Mouse (Mus musculus): ENCODE measurements around the gene Fam120b. TPM values are rescaled to one million over a fixed set of nuclear protein-coding genes. Genes with fewer than 3 reads are reported as not detected.

Gene Fam120b
- total and polyA plus RNA-seq, 3 experiments, result 17.2 to 19.5 (median 18.1) TPM

DNA sequence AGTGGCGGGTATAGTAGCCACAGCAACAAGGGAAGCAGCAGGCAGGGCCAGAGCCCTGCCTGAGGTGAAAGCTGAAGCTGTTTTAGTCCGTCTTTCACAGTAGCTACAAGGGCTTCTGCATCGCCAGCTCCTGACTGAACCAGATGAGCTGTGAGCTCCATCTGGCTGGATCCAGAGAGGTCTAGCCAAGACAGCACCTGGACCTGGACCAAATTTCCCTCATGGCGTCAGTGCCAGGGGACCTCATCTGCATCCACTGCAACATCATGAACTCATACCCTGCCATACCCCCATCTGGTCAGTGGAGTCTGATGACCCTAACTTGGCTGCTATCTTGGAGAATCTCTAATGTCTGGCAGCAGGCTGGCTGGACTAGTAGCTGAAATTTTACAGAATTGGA, 63.8 kb downstream of the Fam120b start:
- no peak overlapping the region for H3K4me2 ChIP-seq (ENCODE audit: insufficient read depth, low read depth, poor library complexity, severe bottlenecking)
- no peak overlapping the region for H3K9ac ChIP-seq (ENCODE audit: insufficient read depth, low read depth)
- in situ Hi-C loops (cut with MboI; ENCODE audit: low pct_ligation_motif_present, low pct_unique_long_range_greater_than_20kb, low sequenced_read_pairs) (no loop called here), dilution Hi-C loops (cut with MboI; ENCODE audit: extremely low pct_ligation_motif_present, extremely low pct_unique_long_range_greater_than_20kb, low sequenced_read_pairs) (no loop called here)
- TF ChIP-seq CHD1 (IDR thresholded peaks at IDR 0.05; ENCODE audit: low read depth, low read length) (no peak), IRF4 (IDR thresholded peaks at IDR 0.05; ENCODE audit: low read depth, low read length) (no peak), POLR2A (IDR thresholded peaks at IDR 0.05; ENCODE audit: low read depth, low read length) (no peak)
- no peak overlapping the region for H3K27ac ChIP-seq (ENCODE audit: insufficient read depth, low read depth)
- H3K27me3 ChIP-seq (replicated peaks), result no peaks in the 10 kb centered on the region
- DNase-seq (ENCODE audit: extremely low read depth), result no peak
- H3K36me3 ChIP-seq (replicated peaks in 1 of 2; ENCODE audit: control insufficient read depth in 1 of 2, insufficient read depth in 1 of 2, low read length in 1 of 2), result peaks cover 7 to 44% of the 10 kb centered on the region in 2 experiments
- H3K9me3 ChIP-seq (replicated peaks; ENCODE audit: low read length), result no peaks in the 10 kb centered on the region
- no peaks in the 10 kb centered on the region for H3K79me2 ChIP-seq (replicated peaks; ENCODE audit: control insufficient read depth, extremely low read depth, insufficient read depth, poor library complexity, severe bottlenecking)
- H3K4me1 ChIP-seq (ENCODE audit: control insufficient read depth in 1 of 2, insufficient read depth in 2 of 2), result peaks cover 0 to 15% of the 10 kb centered on the region in 2 experiments; a peak in 2 of 4 replicates
- H3K4me3 ChIP-seq (replicated peaks in 1 of 3; ENCODE audit: low read depth in 2 of 3, low read length in 2 of 3, poor library complexity in 1 of 3), result no peak overlapping the region

DNA sequence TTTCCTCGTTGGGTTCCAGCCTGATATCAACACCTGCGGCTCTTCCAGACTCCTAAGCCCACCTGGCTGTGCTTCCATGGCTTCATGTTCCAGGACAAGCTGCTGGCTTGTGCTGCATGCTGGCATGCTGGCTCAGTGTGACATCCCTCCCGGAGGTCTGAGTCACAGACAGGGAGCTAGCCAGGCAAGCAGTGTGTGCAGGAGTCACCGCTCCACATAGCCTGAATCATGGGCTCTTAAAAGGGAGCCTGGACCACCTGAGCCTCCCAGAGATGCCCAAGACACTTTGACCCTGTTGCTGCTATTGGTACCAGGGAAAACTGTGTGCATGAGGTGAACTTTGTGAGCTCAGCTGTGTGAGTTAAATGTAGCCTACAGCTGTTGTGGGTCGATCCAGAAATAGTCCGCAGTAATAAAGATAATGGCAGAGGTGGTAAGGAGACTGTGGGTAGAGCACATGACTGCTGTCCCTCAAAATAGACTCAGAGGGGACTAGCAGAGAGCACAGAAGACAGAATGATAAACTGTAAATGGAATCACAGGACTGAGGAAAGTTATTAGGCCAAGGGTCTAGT, 66.0 kb downstream of the Fam120b start:
- dilution Hi-C loops (cut with MboI; ENCODE audit: extremely low pct_ligation_motif_present, extremely low pct_unique_long_range_greater_than_20kb, low sequenced_read_pairs), result no loop called here
- in situ Hi-C loops (cut with MboI; ENCODE audit: low pct_ligation_motif_present, low pct_unique_long_range_greater_than_20kb, low sequenced_read_pairs), result no loop called here

DNA sequence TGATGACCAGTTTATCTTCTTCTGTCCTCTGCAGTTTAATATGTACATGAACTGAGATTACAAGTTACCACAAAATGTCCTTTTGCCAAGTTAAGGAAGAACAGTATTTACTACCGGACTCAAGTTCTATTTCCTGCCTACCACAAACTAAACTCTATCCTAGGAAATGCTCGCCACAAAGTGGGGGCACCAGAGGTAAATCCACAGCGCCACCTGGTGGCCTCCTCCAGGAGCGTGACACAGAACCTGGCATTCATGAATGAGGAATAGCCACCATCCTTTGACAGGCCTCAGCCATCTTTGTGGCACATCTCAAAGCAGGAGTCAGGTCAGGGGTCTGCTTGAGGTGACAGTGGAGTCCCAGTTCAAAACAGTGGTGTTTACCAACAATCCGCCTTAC, 71.7 kb downstream of the Fam120b start:
- dilution Hi-C loops (cut with MboI; ENCODE audit: extremely low pct_ligation_motif_present, extremely low pct_unique_long_range_greater_than_20kb, low sequenced_read_pairs), result no loop called here
- no peak overlapping the region for H3K27ac ChIP-seq (ENCODE audit: insufficient read depth, low read depth)
- no peaks in the 10 kb centered on the region for H3K9me3 ChIP-seq (replicated peaks; ENCODE audit: low read length)
- H3K4me2 ChIP-seq (ENCODE audit: insufficient read depth, low read depth, poor library complexity, severe bottlenecking), result no peak overlapping the region
- no peak overlapping the region for H3K9ac ChIP-seq (ENCODE audit: insufficient read depth, low read depth)
- H3K36me3 ChIP-seq (replicated peaks in 1 of 2; ENCODE audit: control insufficient read depth in 1 of 2, insufficient read depth in 1 of 2, low read length in 1 of 2), result peaks cover 20 to 56% of the 10 kb centered on the region in 2 experiments
- in situ Hi-C loops (cut with MboI; ENCODE audit: low pct_ligation_motif_present, low pct_unique_long_range_greater_than_20kb, low sequenced_read_pairs), result no loop called here
- H3K4me3 ChIP-seq (replicated peaks in 1 of 3; ENCODE audit: low read depth in 2 of 3, low read length in 2 of 3, poor library complexity in 1 of 3), result no peak overlapping the region
- no peaks in the 10 kb centered on the region for H3K79me2 ChIP-seq (replicated peaks; ENCODE audit: control insufficient read depth, extremely low read depth, insufficient read depth, poor library complexity, severe bottlenecking)
- peaks cover 0 to 3% of the 10 kb centered on the region in 2 experiments; a peak in 2 of 4 replicates for H3K4me1 ChIP-seq (ENCODE audit: control insufficient read depth in 1 of 2, insufficient read depth in 2 of 2)
- peak; percentile 71 for DNase-seq (ENCODE audit: extremely low read depth)
- TF ChIP-seq BHLHE40 (IDR thresholded peaks at IDR 0.05; ENCODE audit: low read depth, low read length), result no peak
- TF ChIP-seq POLR2A (IDR thresholded peaks at IDR 0.05; ENCODE audit: low read depth, low read length), result no peak
- TF ChIP-seq CTCF (conservative IDR thresholded peaks at IDR 0.05 in 1 of 2, IDR thresholded peaks at IDR 0.05 in 1 of 2; ENCODE audit: low read depth in 2 of 2, low read length in 2 of 2), result peak; percentile 87 to 88
- TF ChIP-seq IRF4 (IDR thresholded peaks at IDR 0.05; ENCODE audit: low read depth, low read length), result peak; percentile 20; the same call in 1 of the 2 replicates
- no peak for TF ChIP-seq MXI1 (IDR thresholded peaks at IDR 0.05; ENCODE audit: low read depth, low read length)
- 0 out of 2 replicates have a peak, but pooled peaks have one; percentile 23 for TF ChIP-seq MAX (IDR thresholded peaks at IDR 0.05; ENCODE audit: low read length)
- TF ChIP-seq ELF1 (IDR thresholded peaks at IDR 0.05; ENCODE audit: low read depth, low read length), result peak; percentile 42; the same call in 1 of the 2 replicates
- no peak for TF ChIP-seq POLR2AphosphoS2 (IDR thresholded peaks at IDR 0.05; ENCODE audit: low read depth, low read length)
- no peak for TF ChIP-seq USF1 (IDR thresholded peaks at IDR 0.05; ENCODE audit: low read depth, low read length)
- no peak for TF ChIP-seq GABPA (IDR thresholded peaks at IDR 0.05; ENCODE audit: insufficient replicate concordance, low read depth, low read length)
- no peak for TF ChIP-seq CHD2 (IDR thresholded peaks at IDR 0.05; ENCODE audit: low read length)
- TF ChIP-seq SMC3 (IDR thresholded peaks at IDR 0.05; ENCODE audit: low read depth, low read length), result peak; percentile 82
- TF ChIP-seq ZKSCAN1 (IDR thresholded peaks at IDR 0.05; ENCODE audit: borderline replicate concordance, low read depth, low read length), result no peak
- TF ChIP-seq UBTF (IDR thresholded peaks at IDR 0.05; ENCODE audit: low read depth, low read length), result no peak
- TF ChIP-seq HCFC1 (IDR thresholded peaks at IDR 0.05; ENCODE audit: low read depth, low read length), result no peak
- TF ChIP-seq ZC3H11A (IDR thresholded peaks at IDR 0.05; ENCODE audit: low read depth, low read length), result peak; percentile 48; the same call in 1 of the 2 replicates
- TF ChIP-seq NELFE (IDR thresholded peaks at IDR 0.05; ENCODE audit: low read depth, low read length), result peak; percentile 37; the same call in 1 of the 2 replicates
- TF ChIP-seq CHD1 (IDR thresholded peaks at IDR 0.05; ENCODE audit: low read depth, low read length), result no peak
- no peak for TF ChIP-seq E2F4 (IDR thresholded peaks at IDR 0.05; ENCODE audit: insufficient replicate concordance, low read depth, low read length)
- peak; percentile 82 for TF ChIP-seq RAD21 (IDR thresholded peaks at IDR 0.05; ENCODE audit: low read depth, low read length)
- peak; percentile 59; the same call in 1 of the 2 replicates for TF ChIP-seq MAZ (IDR thresholded peaks at IDR 0.05; ENCODE audit: low read depth, low read length)
- H3K27me3 ChIP-seq (replicated peaks), result no peaks in the 10 kb centered on the region

More for the DNA sequence above, 66.0 kb downstream of the Fam120b start:
- DNase-seq (ENCODE audit: extremely low read depth), result peak; percentile 18
- H3K4me3 ChIP-seq (replicated peaks in 1 of 3; ENCODE audit: low read depth in 2 of 3, low read length in 2 of 3, poor library complexity in 1 of 3), result no peak overlapping the region
- peaks cover 0 to 15% of the 10 kb centered on the region in 2 experiments; a peak in 2 of 4 replicates for H3K4me1 ChIP-seq (ENCODE audit: control insufficient read depth in 1 of 2, insufficient read depth in 2 of 2)
- TF ChIP-seq POLR2A (IDR thresholded peaks at IDR 0.05; ENCODE audit: low read depth, low read length) (no peak), SMC3 (IDR thresholded peaks at IDR 0.05; ENCODE audit: low read depth, low read length) (no peak), RCOR1 (conservative IDR thresholded peaks at IDR 0.05; ENCODE audit: low read depth, low read length) (no peak), ZNF384 (IDR thresholded peaks at IDR 0.05; ENCODE audit: low read depth, low read length) (no peak), MXI1 (IDR thresholded peaks at IDR 0.05; ENCODE audit: low read depth, low read length) (no peak), ETS1 (conservative IDR thresholded peaks at IDR 0.05; ENCODE audit: low read depth, low read length) (no peak; the same call in 1 of the 2 replicates), NRF1 (IDR thresholded peaks at IDR 0.05; ENCODE audit: low read depth, low read length) (no peak), PAX5 (IDR thresholded peaks at IDR 0.05; ENCODE audit: low read length) (no peak), MAX (IDR thresholded peaks at IDR 0.05; ENCODE audit: low read length) (no peak)
- H3K9me3 ChIP-seq (replicated peaks; ENCODE audit: low read length), result no peaks in the 10 kb centered on the region
- no peak overlapping the region for H3K4me2 ChIP-seq (ENCODE audit: insufficient read depth, low read depth, poor library complexity, severe bottlenecking)
- H3K9ac ChIP-seq (ENCODE audit: insufficient read depth, low read depth), result no peak overlapping the region
- H3K27ac ChIP-seq (ENCODE audit: insufficient read depth, low read depth), result no peak overlapping the region
- no peaks in the 10 kb centered on the region for H3K27me3 ChIP-seq (replicated peaks)
- peaks cover 11 to 53% of the 10 kb centered on the region in 2 experiments for H3K36me3 ChIP-seq (replicated peaks in 1 of 2; ENCODE audit: control insufficient read depth in 1 of 2, insufficient read depth in 1 of 2, low read length in 1 of 2)
- H3K79me2 ChIP-seq (replicated peaks; ENCODE audit: control insufficient read depth, extremely low read depth, insufficient read depth, poor library complexity, severe bottlenecking), result no peaks in the 10 kb centered on the region
